Mouse (Mus musculus): ENCODE data around the gene Bpifa3.

DNA sequence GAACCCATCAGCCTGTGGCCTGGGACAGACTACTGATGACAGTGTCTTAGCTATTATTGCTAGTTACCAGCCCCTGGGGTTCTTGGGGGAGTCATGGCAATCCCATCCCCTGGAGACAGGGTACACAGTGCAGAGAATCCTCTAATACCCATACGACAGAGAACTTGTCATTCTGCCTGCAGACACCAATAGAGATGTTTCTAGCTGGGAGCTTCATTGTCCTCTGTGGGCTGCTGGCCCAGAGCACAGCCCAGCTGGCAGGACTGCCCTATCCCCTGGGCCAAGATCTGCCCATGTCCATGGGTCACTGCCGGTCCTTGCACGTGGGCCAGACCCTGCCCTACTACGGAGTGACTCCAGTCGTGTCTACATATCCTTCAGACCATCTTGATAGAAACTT is 33.2 kb downstream of the Bpifa3 start:
- TF ChIP-seq CTCF (IDR thresholded peaks at IDR 0.05; ENCODE audit: low read depth) (no peak), EP300 (optimal IDR thresholded peaks at IDR 0.05) (no peak)
